Mouse (Mus musculus) limb, embryonic 12.5 days (tissue): Measurements from ENCODE around the gene Naaladl1. TPM values are rescaled to one million over a fixed set of nuclear protein-coding genes. Genes with fewer than 3 reads are reported as not detected.

Source experiments
- ATAC-seq: fragments of 200-750 bp; cut with Nextera tagmentation; 2 replicates; pipeline ENCODE4 v1.8.0; 2017; ENCODE audit warnings: low read depth, moderate TSS enrichment; ENCODE audit not compliant: insufficient number of reproducible peaks, insufficient read depth, low FRiP score, low TSS enrichment
- H3K27ac ChIP-seq: fragments of 300-500 bp; sonication (generic); 2 replicates; pipeline ENCODE4 v1.5.1; 2016; ENCODE audit warnings: mild to moderate bottlenecking, moderate library complexity
- H3K27me3 ChIP-seq: fragments of 300-500 bp; sonication (generic); 2 replicates; pipeline ENCODE4 v1.6.1; 2016; ENCODE audit warnings: mild to moderate bottlenecking, moderate library complexity
- H3K36me3 ChIP-seq: fragments of 300-500 bp; sonication (generic); 2 replicates; pipeline ENCODE4 v1.6.1; 2016; ENCODE audit warnings: mild to moderate bottlenecking, moderate library complexity
- H3K4me1 ChIP-seq: fragments of 300-500 bp; sonication (generic); replicated peaks from 2 replicates; pipeline ENCODE4 v1.6.1; 2016
- H3K4me2 ChIP-seq: fragments of 300-500 bp; sonication (generic); 2 replicates; pipeline ENCODE4 v1.6.1; 2016; ENCODE audit warnings: mild to moderate bottlenecking, moderate library complexity
- H3K4me3 ChIP-seq: fragments of 300-500 bp; sonication (generic); replicated peaks from 2 replicates; pipeline ENCODE4 v1.5.1; 2016; ENCODE audit warnings: mild to moderate bottlenecking
- H3K9ac ChIP-seq: fragments of 300-500 bp; sonication (generic); replicated peaks from 2 replicates; pipeline ENCODE4 v1.6.1; 2016; ENCODE audit warnings: mild to moderate bottlenecking, moderate library complexity
- H3K9me3 ChIP-seq: fragments of 300-500 bp; sonication (generic); 2 replicates; pipeline ENCODE4 v1.6.1; 2016; ENCODE audit warnings: mild to moderate bottlenecking, moderate library complexity
- whole genome bisulfite sequencing: fragments of 180-500 bp; shearing (Covaris S2); methylation state at CpG from one replicate; pipeline ENCODE4 v1.1.7; 2016; 5-methylcytosine and 5-hydroxymethylcytosine counted together
- polyA plus RNA-seq: library from polyadenylated mRNA; unstranded; fragments of >200 nt; fragmentation: Nextera tagmentation; extraction: Ambion mirVana; gene quantifications from 2 replicates; pipeline ENCODE4 v1.2.1, GENCODE M21; 2016

Gene Naaladl1
- polyA plus RNA-seq, 1 experiment from 2014 or later = 0.71 TPM

DNA sequence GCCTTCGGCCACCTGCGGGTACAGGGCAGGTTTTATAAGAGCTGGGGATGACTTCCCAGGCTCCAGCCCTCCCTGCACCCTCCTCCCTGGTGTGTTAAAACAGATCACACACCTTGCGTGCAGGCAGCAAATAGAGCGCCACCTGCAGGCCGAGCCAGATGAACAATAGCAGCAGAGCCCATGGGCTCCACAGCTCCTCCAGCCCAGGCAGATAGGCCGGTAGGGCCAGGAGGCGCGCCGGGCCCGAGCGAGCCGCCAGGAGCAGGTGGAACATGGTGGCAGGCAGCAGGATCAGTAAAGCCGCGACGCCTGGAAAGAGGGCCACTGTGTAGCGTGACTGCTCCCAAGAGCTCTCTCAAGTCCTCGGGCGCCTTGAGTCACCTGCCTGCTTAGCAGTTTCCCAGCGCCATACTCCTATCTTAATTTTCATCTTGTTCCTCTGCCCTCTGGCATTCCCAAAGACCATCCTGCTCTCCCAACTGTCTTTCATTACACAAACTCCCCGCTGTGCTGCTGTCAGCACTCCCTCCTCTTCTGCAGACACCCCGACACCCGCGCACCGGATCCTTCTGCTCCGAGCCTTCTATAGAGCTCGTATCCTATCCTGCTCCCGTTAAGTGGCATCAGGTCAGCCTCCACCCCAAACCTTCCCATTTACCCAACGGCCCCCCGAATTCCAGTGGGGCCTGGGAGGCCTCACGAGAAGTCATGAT, 38.4 kb upstream of the Naaladl1 start:
- H3K27me3 ChIP-seq = no peaks in the 10 kb centered on the region
- peak overlapping the region; percentile 50 for H3K4me3 ChIP-seq
- H3K4me2 ChIP-seq = peak overlapping the region; percentile 86
- H3K4me1 ChIP-seq = peaks cover 30% of the 10 kb centered on the region
- peak; percentile 38; the same call in 1 of the 2 replicates for ATAC-seq
- H3K27ac ChIP-seq = peak overlapping the region; percentile 80
- WGBS = 1% methylated on average over 30 of the region's 30 CpGs
- H3K36me3 ChIP-seq = peaks cover 38% of the 10 kb centered on the region
- no peaks in the 10 kb centered on the region for H3K9me3 ChIP-seq
- peak overlapping the region; percentile 62 for H3K9ac ChIP-seq

DNA sequence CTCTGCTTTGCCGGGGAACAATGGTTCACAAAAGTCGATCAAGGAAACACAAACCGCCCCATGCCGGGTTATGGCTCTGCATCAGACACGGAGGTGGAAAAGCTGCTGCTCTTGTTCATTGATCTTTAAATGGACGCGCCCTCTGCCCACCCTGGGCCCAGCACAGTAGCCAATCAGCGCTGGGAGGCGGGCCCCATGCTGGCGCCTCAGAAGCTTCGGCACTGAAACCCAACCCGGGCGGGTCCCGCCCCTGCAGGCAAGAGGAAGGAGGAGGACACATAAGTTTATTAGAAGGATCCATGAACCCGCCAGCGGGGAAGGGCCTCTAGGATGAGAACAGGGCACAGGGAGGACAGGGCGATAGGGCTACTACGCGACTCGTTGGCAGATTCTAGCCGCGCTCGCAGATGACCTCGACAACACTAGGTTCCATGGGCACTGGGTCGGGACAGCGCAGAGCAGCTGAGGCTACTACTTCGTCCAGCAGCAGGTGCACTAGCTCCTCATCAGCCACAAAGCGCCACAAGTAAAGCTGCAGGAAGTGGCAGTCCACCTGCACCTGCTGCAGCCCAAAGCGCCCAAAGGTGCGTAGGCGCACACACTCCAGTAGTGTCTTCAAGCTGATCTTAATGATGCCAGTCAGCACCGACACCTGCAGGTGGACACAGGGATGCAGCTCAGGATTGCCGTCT, 37.7 kb upstream of the Naaladl1 start, which contains the start of gene Tm7sf2:
TSS of gene Tm7sf2 (minus strand) at position 650 of the 692 bp plus-strand sequence.
- H3K36me3 ChIP-seq = peaks cover 43% of the 10 kb centered on the region
- ATAC-seq = peak; percentile 87
- peak within 1 kb of the TSS; percentile 50 for H3K4me3 ChIP-seq
- peaks cover 23% of the 10 kb centered on the region for H3K4me1 ChIP-seq
- H3K27ac ChIP-seq = peak within 1 kb of the TSS; percentile 80
- H3K4me2 ChIP-seq = peak within 1 kb of the TSS; percentile 86
- no peaks in the 10 kb centered on the region for H3K9me3 ChIP-seq
- H3K9ac ChIP-seq = peak within 1 kb of the TSS; percentile 62
- 10% methylated on average over 33 of the region's 33 CpGs for WGBS
- no peaks in the 10 kb centered on the region for H3K27me3 ChIP-seq

DNA sequence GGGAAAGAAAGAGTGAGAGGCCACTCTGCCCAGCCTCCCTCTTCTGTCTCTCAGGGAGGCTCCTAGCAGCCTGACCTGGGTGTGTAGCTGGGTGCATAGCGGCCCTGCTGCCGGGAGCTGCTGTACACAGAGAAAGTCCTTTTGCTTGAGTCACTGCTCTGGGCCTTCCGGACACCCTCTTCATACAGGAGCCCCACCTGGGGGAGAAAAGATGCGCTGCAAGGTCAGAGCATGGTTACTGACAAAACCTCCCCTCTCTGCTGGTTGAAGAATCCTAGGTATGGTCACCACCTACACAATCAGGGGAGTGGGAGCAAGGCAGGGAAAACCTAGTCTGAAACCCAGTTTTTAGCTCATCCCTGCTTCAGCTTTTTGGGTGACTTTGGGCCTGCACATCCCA, 36.6 kb upstream of the Naaladl1 start:
- Histone ChIP-seq H3K9ac (no peak overlapping the region; the same call in 1 of the 2 replicates), H3K4me2 (no peak overlapping the region), H3K9me3 (no peaks in the 10 kb centered on the region), H3K36me3 (peaks cover 50% of the 10 kb centered on the region), H3K27me3 (no peaks in the 10 kb centered on the region), H3K4me1 (peaks cover 22% of the 10 kb centered on the region), H3K4me3 (no peak overlapping the region), H3K27ac (no peak overlapping the region)
- WGBS = 80% methylated on average over 4 of the region's 4 CpGs
- ATAC-seq = no peak

DNA sequence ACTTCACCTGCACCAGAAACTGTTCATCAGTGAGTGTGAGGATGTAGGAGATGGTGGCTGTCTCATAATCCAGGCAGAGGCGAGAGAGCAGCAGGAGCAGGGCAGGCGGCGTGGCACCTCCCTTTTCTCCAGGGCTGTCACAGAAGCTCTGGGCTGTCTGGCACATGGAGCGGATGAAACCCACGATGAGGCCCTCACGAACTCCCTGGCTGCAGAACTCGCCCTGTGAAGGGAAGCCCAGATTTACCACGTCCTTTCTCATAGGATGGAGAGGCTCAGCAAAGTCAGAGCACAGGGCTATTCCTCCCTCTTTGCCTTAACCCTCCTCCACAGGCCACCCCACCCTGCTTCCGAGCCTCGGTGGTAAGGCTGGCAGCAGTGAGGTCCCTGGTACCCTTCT, 35.7 kb upstream of the Naaladl1 start:
- 91% methylated on average over 10 of the region's 10 CpGs for WGBS
- Histone ChIP-seq H3K4me1 (peaks cover 22% of the 10 kb centered on the region), H3K27ac (no peak overlapping the region), H3K4me2 (no peak overlapping the region), H3K36me3 (peaks cover 59% of the 10 kb centered on the region), H3K9ac (no peak overlapping the region), H3K9me3 (no peaks in the 10 kb centered on the region), H3K27me3 (no peaks in the 10 kb centered on the region), H3K4me3 (no peak overlapping the region)
- ATAC-seq = no peak

DNA sequence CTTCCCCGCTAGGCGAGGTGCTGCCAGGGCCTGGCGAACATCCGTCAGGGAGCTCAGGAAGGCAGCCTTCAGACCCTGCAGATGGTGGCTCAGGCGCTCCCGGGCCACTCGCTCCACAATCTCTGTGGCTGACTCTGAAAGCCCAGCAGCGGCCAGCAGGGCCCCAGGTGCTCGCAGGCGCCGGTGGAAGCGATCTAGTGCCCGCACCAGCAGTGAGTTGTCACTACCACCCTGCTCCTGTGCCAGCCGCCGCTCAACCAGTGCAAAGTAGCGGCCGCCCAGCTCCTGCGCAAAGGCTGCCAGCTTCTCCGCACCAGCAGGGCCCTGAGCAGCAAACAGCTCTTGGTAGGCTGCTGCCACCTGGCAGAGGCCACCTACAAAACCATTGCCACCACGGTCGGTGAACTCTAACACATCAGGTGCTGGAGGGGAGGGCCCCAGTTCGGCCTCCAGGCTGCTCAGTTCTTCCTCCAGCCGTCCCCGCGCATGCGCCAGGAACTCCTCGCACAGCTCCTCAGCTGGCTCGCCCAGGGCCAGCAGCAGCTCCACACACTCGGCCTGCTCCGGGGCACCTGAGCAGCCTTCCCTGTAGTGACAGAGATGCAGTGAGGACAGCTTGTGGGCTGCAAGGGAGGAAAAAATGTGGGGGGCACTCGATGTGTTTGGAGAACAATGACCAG, 34.9 kb upstream of the Naaladl1 start:
- H3K27me3 ChIP-seq = no peaks in the 10 kb centered on the region
- 90% methylated on average over 31 of the region's 31 CpGs for WGBS
- H3K36me3 ChIP-seq = peaks cover 63% of the 10 kb centered on the region
- no peak for ATAC-seq
- no peaks in the 10 kb centered on the region for H3K9me3 ChIP-seq
- H3K27ac ChIP-seq = no peak overlapping the region
- H3K4me1 ChIP-seq = peaks cover 22% of the 10 kb centered on the region
- H3K4me3 ChIP-seq = no peak overlapping the region
- no peak overlapping the region for H3K4me2 ChIP-seq
- no peak overlapping the region for H3K9ac ChIP-seq

DNA sequence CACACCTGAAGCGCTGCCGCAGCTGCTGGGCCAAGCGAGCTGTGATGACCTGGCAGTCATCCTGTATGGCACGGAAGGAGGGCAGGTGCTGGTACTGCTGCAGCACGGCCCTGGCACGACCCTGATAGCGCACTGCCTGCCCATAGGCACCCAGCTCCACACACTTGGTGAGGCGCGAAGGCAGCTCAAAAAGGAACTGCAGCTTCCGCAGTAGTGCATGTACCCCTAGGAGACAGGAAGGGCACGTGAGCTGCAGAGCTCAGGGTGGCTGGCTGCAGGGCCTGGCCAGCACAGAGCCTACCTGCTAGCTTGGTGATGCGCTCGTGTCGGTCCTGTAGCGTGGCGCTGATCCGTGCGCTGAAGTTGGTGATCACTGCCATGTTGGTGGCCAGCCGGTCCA, 34.3 kb upstream of the Naaladl1 start:
- Histone ChIP-seq H3K27ac (no peak overlapping the region), H3K27me3 (no peaks in the 10 kb centered on the region), H3K4me3 (no peak overlapping the region), H3K4me2 (no peak overlapping the region), H3K4me1 (peaks cover 24% of the 10 kb centered on the region), H3K9ac (no peak overlapping the region), H3K36me3 (peaks cover 63% of the 10 kb centered on the region), H3K9me3 (no peaks in the 10 kb centered on the region)
- 91% methylated on average over 19 of the region's 19 CpGs for WGBS
- ATAC-seq = no peak

DNA sequence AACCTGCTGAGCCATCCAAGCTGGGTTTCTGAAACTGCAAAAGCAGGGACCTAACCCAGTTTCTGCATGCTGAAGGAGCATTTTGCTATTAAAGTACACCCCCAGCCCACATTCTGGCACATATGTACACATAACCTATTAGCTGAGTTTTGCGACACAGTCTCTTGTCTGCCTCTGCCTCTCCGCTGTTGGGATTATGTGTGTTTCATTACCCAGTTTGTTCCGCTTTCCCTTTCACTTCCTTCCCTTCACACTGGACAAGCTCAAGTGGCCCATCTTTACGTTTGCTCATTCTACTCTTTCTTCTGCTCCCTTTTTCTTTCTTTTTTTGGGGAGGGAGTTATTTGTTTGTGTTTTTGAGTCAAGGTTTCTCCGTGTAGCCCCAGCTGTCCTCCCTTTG, 31.7 kb upstream of the Naaladl1 start:
- no peak overlapping the region for H3K4me3 ChIP-seq
- no peaks in the 10 kb centered on the region for H3K9me3 ChIP-seq
- no peak for ATAC-seq
- H3K27ac ChIP-seq = no peak overlapping the region
- H3K27me3 ChIP-seq = no peaks in the 10 kb centered on the region
- peaks cover 58% of the 10 kb centered on the region for H3K36me3 ChIP-seq
- WGBS = 93% methylated on average over 5 of the region's 5 CpGs
- H3K9ac ChIP-seq = no peak overlapping the region
- H3K4me1 ChIP-seq = peaks cover 14% of the 10 kb centered on the region
- H3K4me2 ChIP-seq = no peak overlapping the region

DNA sequence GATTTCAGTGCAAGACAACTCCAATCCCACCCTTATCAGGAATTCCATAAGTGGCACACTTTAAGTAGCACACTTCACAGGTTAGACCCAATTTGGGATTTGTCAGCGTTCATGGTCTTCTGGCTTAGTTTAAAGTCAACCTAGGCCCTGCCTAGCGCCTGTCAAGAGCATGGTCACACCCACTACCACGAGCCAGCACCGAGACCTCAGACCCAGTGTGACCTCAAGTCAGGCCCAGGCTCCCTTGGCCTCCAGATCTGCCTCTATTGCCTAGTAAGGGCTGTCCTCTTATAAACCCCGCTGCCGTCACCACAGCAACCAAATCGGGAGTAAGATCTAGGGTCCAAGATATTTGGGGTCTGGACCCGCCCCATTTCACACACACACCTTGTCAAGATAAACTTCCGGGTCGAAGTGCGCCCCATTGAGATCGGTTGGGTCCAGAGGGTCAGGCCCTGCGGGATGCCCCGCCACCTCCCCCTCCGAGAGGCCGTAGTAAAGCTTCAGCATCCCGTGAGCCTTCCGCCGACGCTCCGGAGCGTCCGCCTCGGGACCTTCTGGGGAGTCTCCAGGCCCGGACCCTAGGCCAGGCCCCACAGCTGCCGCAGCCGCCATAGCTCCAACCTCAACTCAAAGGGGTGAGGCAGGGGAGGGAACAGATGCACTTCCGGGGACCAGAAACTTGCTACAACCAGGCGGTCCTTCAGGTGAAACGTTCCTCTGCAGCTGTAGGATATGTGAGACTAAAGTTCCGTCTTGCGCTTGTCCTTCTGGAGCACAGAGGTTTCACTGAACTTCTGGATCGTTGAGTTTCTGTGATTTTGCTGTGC, 28.8 kb upstream of the Naaladl1 start, which contains the start of gene Vps51:
TSS of gene Vps51 (minus strand) at position 668 of the 830 bp plus-strand sequence.
- peak within 1 kb of the TSS; percentile 77 for H3K9ac ChIP-seq
- H3K4me1 ChIP-seq = peaks cover 14% of the 10 kb centered on the region
- ATAC-seq = peak; percentile 84
- no peaks in the 10 kb centered on the region for H3K27me3 ChIP-seq
- H3K27ac ChIP-seq = peak within 1 kb of the TSS; percentile 80
- H3K4me3 ChIP-seq = peak within 1 kb of the TSS; percentile 78
- peak within 1 kb of the TSS; percentile 90 for H3K4me2 ChIP-seq
- H3K36me3 ChIP-seq = peaks cover 51% of the 10 kb centered on the region
- WGBS = 1% methylated on average over 33 of the region's 33 CpGs
- H3K9me3 ChIP-seq = no peaks in the 10 kb centered on the region

DNA sequence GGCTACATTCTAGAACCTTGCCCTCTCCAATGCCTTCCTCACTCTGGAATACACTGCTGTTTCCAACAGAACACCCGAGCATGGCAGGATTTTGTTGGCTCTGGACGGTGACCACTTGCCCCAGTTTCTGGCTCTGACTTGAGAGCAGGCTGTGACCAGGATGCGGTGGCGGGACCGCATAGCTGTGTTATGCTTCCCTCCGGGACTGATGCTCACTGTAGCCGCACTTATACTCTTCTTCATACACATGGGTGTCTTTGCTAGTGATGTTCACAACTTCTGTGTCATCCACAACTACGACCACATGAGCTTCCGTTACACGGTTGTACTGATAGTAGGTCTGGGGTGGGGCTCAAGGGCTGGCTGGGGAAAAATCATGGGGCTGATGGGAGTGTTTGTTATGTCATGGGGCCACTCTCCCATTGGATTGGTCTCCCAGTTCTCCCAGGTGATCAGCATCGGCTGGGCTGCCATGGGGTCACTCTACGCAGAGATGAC, 25.6 kb upstream of the Naaladl1 start, which contains the start of gene Tmem262:
TSS of gene Tmem262 (plus strand) at position 51 of the 498 bp plus-strand sequence.
- no peak within 1 kb of the TSS for H3K9ac ChIP-seq
- ATAC-seq = no peak
- no peaks in the 10 kb centered on the region for H3K9me3 ChIP-seq
- 92% methylated on average over 12 of the region's 12 CpGs for WGBS
- no peak within 1 kb of the TSS for H3K4me2 ChIP-seq
- H3K4me3 ChIP-seq = no peak within 1 kb of the TSS
- peaks cover 24% of the 10 kb centered on the region for H3K4me1 ChIP-seq
- peaks cover 35% of the 10 kb centered on the region for H3K36me3 ChIP-seq
- no peak within 1 kb of the TSS for H3K27ac ChIP-seq
- no peaks in the 10 kb centered on the region for H3K27me3 ChIP-seq

DNA sequence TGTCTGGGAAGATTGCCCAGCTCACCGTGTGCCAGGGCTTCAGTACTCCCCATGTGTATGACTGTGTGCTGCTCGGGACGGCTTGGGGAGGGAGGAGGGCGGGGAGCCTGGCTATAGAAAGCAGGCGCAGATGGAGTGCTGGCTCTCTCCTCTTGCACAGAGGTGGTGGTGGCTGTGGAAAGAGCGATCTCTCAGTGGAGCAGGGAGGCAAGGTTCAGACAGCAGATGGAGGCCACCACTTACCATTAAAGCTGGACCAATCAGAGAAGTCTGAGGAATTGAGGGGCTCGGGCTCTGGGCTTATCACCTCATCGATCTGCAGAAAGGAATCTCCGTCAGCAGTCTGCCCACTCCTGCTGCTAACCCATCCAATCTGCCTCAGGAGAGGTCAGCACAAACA, 23.4 kb upstream of the Naaladl1 start, which contains the start of gene Gm28374:
TSS of gene Gm28374 (minus strand) at position 101 of the 400 bp plus-strand sequence.
- 88% methylated on average over 9 of the region's 9 CpGs for WGBS
- H3K4me3 ChIP-seq = no peak within 1 kb of the TSS
- ATAC-seq = no peak

More for the DNA sequence above, 23.4 kb upstream of the Naaladl1 start, which contains the start of gene Gm28374:
- no peak within 1 kb of the TSS for H3K27ac ChIP-seq
- peaks cover 24% of the 10 kb centered on the region for H3K4me1 ChIP-seq
- no peak within 1 kb of the TSS for H3K4me2 ChIP-seq
- H3K9ac ChIP-seq = no peak within 1 kb of the TSS
- H3K9me3 ChIP-seq = no peaks in the 10 kb centered on the region
- no peaks in the 10 kb centered on the region for H3K27me3 ChIP-seq
- peaks cover 43% of the 10 kb centered on the region for H3K36me3 ChIP-seq
